Mouse (Mus musculus): ENCODE measurements at regions not wholly inside any gene's neighbourhood (a gene's known extent, or its start where the extent isn't known, plus 50 kb on each side); places are given as distances from the start of the nearest gene placed in this dataset.
A peak's percentile ranks its signal among the peaks of the same experiment; 100 is the strongest.

GRCm38 (mm10) chr10:44686055-44686454, 157.8 kb upstream of the Prdm1 start:
- H3K9me3 ChIP-seq (replicated peaks; ENCODE audit: low read length): no peaks in the 10 kb centered on the region
- in situ Hi-C loops (cut with MboI; ENCODE audit: low pct_ligation_motif_present, low pct_unique_long_range_greater_than_20kb, low sequenced_read_pairs): no loop called here
- H3K36me3 ChIP-seq (replicated peaks in 1 of 2; ENCODE audit: control insufficient read depth in 1 of 2, insufficient read depth in 1 of 2, low read length in 1 of 2): no peaks in the 10 kb centered on the region
- H3K4me1 ChIP-seq (ENCODE audit: control insufficient read depth in 1 of 2, insufficient read depth in 2 of 2): peaks cover 22 to 57% of the 10 kb centered on the region in 2 experiments
- H3K27me3 ChIP-seq (replicated peaks): no peaks in the 10 kb centered on the region
- no peak overlapping the region for H3K4me3 ChIP-seq (replicated peaks in 1 of 3; ENCODE audit: low read depth in 2 of 3, low read length in 2 of 3, poor library complexity in 1 of 3)
- peak overlapping the region; percentile 60 for H3K4me2 ChIP-seq (ENCODE audit: insufficient read depth, low read depth, poor library complexity, severe bottlenecking)
- no peak for TF ChIP-seq ZMIZ1 (IDR thresholded peaks at IDR 0.05; ENCODE audit: low read depth, low read length)
- TF ChIP-seq UBTF (IDR thresholded peaks at IDR 0.05; ENCODE audit: low read depth, low read length): no peak
- no peak for TF ChIP-seq JUN (IDR thresholded peaks at IDR 0.05; ENCODE audit: insufficient read depth, low read depth, low read length)
- TF ChIP-seq HCFC1 (IDR thresholded peaks at IDR 0.05; ENCODE audit: low read depth, low read length): no peak
- H3K27ac ChIP-seq (ENCODE audit: insufficient read depth, low read depth): 0 out of 2 replicates have a peak overlapping the region, but pooled peaks have one; percentile 10
- H3K9ac ChIP-seq (ENCODE audit: insufficient read depth, low read depth): no peak overlapping the region
- H3K79me2 ChIP-seq (replicated peaks; ENCODE audit: control insufficient read depth, extremely low read depth, insufficient read depth, poor library complexity, severe bottlenecking): no peaks in the 10 kb centered on the region
- DNase-seq (ENCODE audit: extremely low read depth): no peak
- dilution Hi-C loops (cut with MboI; ENCODE audit: extremely low pct_ligation_motif_present, extremely low pct_unique_long_range_greater_than_20kb, low sequenced_read_pairs): no loop called here

GRCm38 (mm10) chr10:44685215-44685614, 156.9 kb upstream of the Prdm1 start:
- dilution Hi-C loops (cut with MboI; ENCODE audit: extremely low pct_ligation_motif_present, extremely low pct_unique_long_range_greater_than_20kb, low sequenced_read_pairs): no loop called here
- no peaks in the 10 kb centered on the region for H3K9me3 ChIP-seq (replicated peaks; ENCODE audit: low read length)
- H3K27me3 ChIP-seq (replicated peaks): no peaks in the 10 kb centered on the region
- peak overlapping the region; percentile 60; the same call in 1 of the 2 replicates for H3K4me2 ChIP-seq (ENCODE audit: insufficient read depth, low read depth, poor library complexity, severe bottlenecking)
- H3K27ac ChIP-seq (ENCODE audit: insufficient read depth, low read depth): no peak overlapping the region
- no peak overlapping the region for H3K4me3 ChIP-seq (replicated peaks in 1 of 3; ENCODE audit: low read depth in 2 of 3, low read length in 2 of 3, poor library complexity in 1 of 3)
- no peak for DNase-seq (ENCODE audit: extremely low read depth)
- no peaks in the 10 kb centered on the region for H3K79me2 ChIP-seq (replicated peaks; ENCODE audit: control insufficient read depth, extremely low read depth, insufficient read depth, poor library complexity, severe bottlenecking)
- peaks cover 25 to 65% of the 10 kb centered on the region in 2 experiments for H3K4me1 ChIP-seq (ENCODE audit: control insufficient read depth in 1 of 2, insufficient read depth in 2 of 2)
- H3K9ac ChIP-seq (ENCODE audit: insufficient read depth, low read depth): peak overlapping the region; percentile 41
- in situ Hi-C loops (cut with MboI; ENCODE audit: low pct_ligation_motif_present, low pct_unique_long_range_greater_than_20kb, low sequenced_read_pairs): no loop called here
- no peaks in the 10 kb centered on the region for H3K36me3 ChIP-seq (replicated peaks in 1 of 2; ENCODE audit: control insufficient read depth in 1 of 2, insufficient read depth in 1 of 2, low read length in 1 of 2)
- TF ChIP-seq RAD21 (IDR thresholded peaks at IDR 0.05; ENCODE audit: low read depth, low read length) (no peak), JUN (IDR thresholded peaks at IDR 0.05; ENCODE audit: insufficient read depth, low read depth, low read length) (peak; percentile 36; the same call in 1 of the 2 replicates), CHD1 (IDR thresholded peaks at IDR 0.05; ENCODE audit: low read depth, low read length) (no peak), MAZ (IDR thresholded peaks at IDR 0.05; ENCODE audit: low read depth, low read length) (peak; percentile 52; the same call in 1 of the 2 replicates), MEF2A (IDR thresholded peaks at IDR 0.05; ENCODE audit: borderline replicate concordance, low read depth, low read length) (peak; percentile 24; the same call in 1 of the 2 replicates), IRF4 (IDR thresholded peaks at IDR 0.05; ENCODE audit: low read depth, low read length) (peak; percentile 80), MAFK (IDR thresholded peaks at IDR 0.05; ENCODE audit: insufficient replicate concordance, low read length) (peak; percentile 86), TCF12 (IDR thresholded peaks at IDR 0.05; ENCODE audit: low read depth, low read length) (0 out of 2 replicates have a peak, but pooled peaks have one; percentile 48), UBTF (IDR thresholded peaks at IDR 0.05; ENCODE audit: low read depth, low read length) (no peak), EP300 (IDR thresholded peaks at IDR 0.05; ENCODE audit: low read length) (peak; percentile 46; the same call in 1 of the 2 replicates)

GRCm38 (mm10) chr10:44676506-44676905, 148.2 kb upstream of the Prdm1 start:
- Histone ChIP-seq H3K27ac (ENCODE audit: insufficient read depth, low read depth) (no peak overlapping the region), H3K27me3 (replicated peaks) (no peaks in the 10 kb centered on the region), H3K36me3 (replicated peaks in 1 of 2; ENCODE audit: control insufficient read depth in 1 of 2, insufficient read depth in 1 of 2, low read length in 1 of 2) (no peaks in the 10 kb centered on the region), H3K79me2 (replicated peaks; ENCODE audit: control insufficient read depth, extremely low read depth, insufficient read depth, poor library complexity, severe bottlenecking) (no peaks in the 10 kb centered on the region), H3K4me1 (ENCODE audit: control insufficient read depth in 1 of 2, insufficient read depth in 2 of 2) (peaks cover 4 to 33% of the 10 kb centered on the region in 2 experiments; a peak in 3 of 4 replicates), H3K9ac (ENCODE audit: insufficient read depth, low read depth) (no peak overlapping the region), H3K9me3 (replicated peaks; ENCODE audit: low read length) (no peaks in the 10 kb centered on the region), H3K4me3 (replicated peaks in 1 of 3; ENCODE audit: low read depth in 2 of 3, low read length in 2 of 3, poor library complexity in 1 of 3) (no peak overlapping the region), H3K4me2 (ENCODE audit: insufficient read depth, low read depth, poor library complexity, severe bottlenecking) (no peak overlapping the region)
- TF ChIP-seq USF2 (conservative IDR thresholded peaks at IDR 0.05; ENCODE audit: low read depth, low read length) (no peak), POLR2AphosphoS2 (IDR thresholded peaks at IDR 0.05; ENCODE audit: low read depth, low read length) (no peak), USF1 (IDR thresholded peaks at IDR 0.05; ENCODE audit: low read depth, low read length) (no peak), JUN (IDR thresholded peaks at IDR 0.05; ENCODE audit: insufficient read depth, low read depth, low read length) (no peak), IRF4 (IDR thresholded peaks at IDR 0.05; ENCODE audit: low read depth, low read length) (no peak), HCFC1 (IDR thresholded peaks at IDR 0.05; ENCODE audit: low read depth, low read length) (no peak), MAX (IDR thresholded peaks at IDR 0.05; ENCODE audit: low read length) (no peak), GABPA (IDR thresholded peaks at IDR 0.05; ENCODE audit: insufficient replicate concordance, low read depth, low read length) (no peak), ELF1 (IDR thresholded peaks at IDR 0.05; ENCODE audit: low read depth, low read length) (no peak), MXI1 (IDR thresholded peaks at IDR 0.05; ENCODE audit: low read depth, low read length) (no peak), NRF1 (IDR thresholded peaks at IDR 0.05; ENCODE audit: low read depth, low read length) (no peak), POLR2A (IDR thresholded peaks at IDR 0.05; ENCODE audit: low read depth, low read length) (no peak), BHLHE40 (IDR thresholded peaks at IDR 0.05; ENCODE audit: low read depth, low read length) (no peak), ZKSCAN1 (IDR thresholded peaks at IDR 0.05; ENCODE audit: borderline replicate concordance, low read depth, low read length) (no peak), UBTF (IDR thresholded peaks at IDR 0.05; ENCODE audit: low read depth, low read length) (no peak)
- dilution Hi-C loops (cut with MboI; ENCODE audit: extremely low pct_ligation_motif_present, extremely low pct_unique_long_range_greater_than_20kb, low sequenced_read_pairs) (no loop called here), in situ Hi-C loops (cut with MboI; ENCODE audit: low pct_ligation_motif_present, low pct_unique_long_range_greater_than_20kb, low sequenced_read_pairs) (no loop called here)
- no peak for DNase-seq (ENCODE audit: extremely low read depth)

Measured in CH12.LX (cell line).